Mouse (Mus musculus) CD8-positive naive resting alpha-beta T cell, adult 57 days (primary cell): ENCODE measurements around the gene Zfp36. TPM values are rescaled to one million over a fixed set of nuclear protein-coding genes. Genes with fewer than 3 reads are reported as not detected.

Experiments
- total RNA-seq: library from RNA; stranded (reverse); gene quantifications from one replicate; pipeline ENCODE4 v1.2.4, GENCODE M21; 2023

The Zfp36 gene
- total RNA-seq, result 501 TPM

GRCm38 (mm10) chr7:28380237-28381016 is at the start of gene Zfp36:
Gene Zfp36 (minus strand): TSS chr7:28380253.

GRCm38 (mm10) chr7:28392429-28393271 is 12.6 kb upstream of the Zfp36 start, which contains the start of the genes Med29 and Paf1:
Gene Med29 (minus strand): TSS chr7:28392708.
Gene Paf1 (plus strand): TSS chr7:28392951.

DNA sequence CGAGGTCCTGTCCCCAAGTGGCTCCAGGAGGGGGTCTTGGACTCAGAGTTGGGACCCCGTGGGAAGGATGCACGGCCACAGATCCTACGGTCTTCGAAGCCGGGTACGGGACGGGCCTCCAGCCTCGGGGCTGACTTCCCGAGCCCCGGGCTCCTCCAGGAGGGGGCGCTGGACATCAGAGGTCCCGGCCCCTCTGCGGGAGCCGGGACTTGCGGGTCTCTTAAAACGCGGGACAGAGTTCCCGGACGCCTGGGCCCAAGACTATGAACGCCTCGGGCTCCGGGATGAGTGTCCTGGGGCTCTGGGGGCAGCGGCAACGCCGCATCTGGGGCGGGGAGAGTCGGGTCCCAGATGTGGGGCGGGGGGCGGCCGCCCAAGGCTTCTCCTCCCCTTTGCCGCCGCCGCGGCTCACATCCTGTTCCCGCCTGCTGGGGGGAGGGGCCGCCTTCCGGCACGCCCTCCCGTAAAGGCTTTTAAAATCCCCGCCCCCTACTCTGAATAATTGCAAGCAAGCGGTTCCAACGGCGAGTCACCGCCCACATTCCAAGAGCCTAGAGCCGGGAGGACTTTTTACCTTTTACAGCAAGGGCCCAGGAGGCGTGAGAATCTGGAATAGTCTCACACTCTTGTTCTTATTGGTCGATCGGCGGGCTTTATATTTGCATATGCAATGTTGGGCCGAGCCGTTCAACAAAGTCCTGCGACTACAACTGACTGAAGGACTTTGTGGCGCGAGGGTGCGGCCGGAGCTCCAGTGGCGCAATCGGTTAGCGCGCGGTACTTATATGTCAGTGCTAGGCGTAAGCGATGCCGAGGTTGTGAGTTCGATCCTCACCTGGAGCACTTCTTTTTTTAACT is 7.6 kb downstream of the Zfp36 start, which contains the start of gene Plekhg2:
Plekhg2 (minus strand) TSS at position 349 of the 858 bp plus-strand sequence.

DNA sequence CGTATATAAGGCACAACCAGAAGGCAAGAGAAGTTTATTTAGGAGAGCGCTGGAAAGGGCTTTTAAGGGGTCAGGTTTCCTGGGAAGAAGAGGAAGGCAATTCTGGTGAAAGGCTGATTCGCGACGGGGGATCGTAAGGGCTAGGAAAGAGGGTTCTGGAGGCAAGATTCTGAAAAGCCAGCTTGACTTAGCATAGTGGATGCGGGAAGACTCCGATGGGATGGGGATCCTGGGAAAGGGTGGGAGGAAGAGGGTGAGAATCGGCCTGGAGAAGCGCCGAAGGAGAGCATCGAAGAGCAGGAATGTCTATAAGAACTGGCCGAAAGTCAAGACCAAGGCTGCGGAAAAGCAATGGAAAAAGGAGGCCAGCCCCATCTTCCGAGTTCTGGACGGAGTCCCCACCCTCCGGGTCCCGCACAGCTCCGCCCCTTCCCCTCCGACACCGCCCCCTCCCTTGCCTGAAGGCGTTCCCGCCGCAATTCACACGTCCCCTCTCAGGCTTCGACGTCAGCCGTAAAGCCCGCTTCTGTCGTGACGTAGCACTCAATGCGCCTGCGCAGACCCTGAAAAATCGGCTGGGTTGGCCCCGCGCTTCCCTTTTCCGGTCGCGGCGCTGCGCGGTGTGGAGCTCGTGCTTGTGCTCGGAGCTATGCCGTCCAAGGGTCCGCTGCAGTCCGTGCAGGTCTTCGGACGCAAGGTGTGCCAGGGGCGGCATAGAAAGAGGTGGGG is 29.7 kb downstream of the Zfp36 start, which contains the start of gene Rps16:
Rps16 (plus strand) TSS at position 498 of the 729 bp plus-strand sequence.

GRCm38 (mm10) chr7:28338108-28338998 is 41.7 kb downstream of the Zfp36 start, which contains the start of gene Supt5:
Gene Supt5 (minus strand): TSS chr7:28338746.

Other genes with a start within 250 kb of the Zfp36 start
- gene Fbl, start 210.5 kb downstream of the Zfp36 start, total RNA-seq, result 194 TPM
- gene Dyrk1b, start 200.8 kb downstream of the Zfp36 start, total RNA-seq, result 16.6 TPM
- 10.0 TPM for gene Eid2, start 112.4 kb downstream of the Zfp36 start, total RNA-seq
- 4.3 TPM for gene Eid2b, start 102.5 kb downstream of the Zfp36 start, total RNA-seq
- not detected for gene Selenov, start 89.1 kb downstream of the Zfp36 start, total RNA-seq
- not detected for gene Dll3, start 78.0 kb downstream of the Zfp36 start, total RNA-seq
- gene Timm50, start 68.2 kb downstream of the Zfp36 start, total RNA-seq, result 29.7 TPM
- gene Supt5, start 41.5 kb downstream of the Zfp36 start, total RNA-seq, result 160 TPM
- 5,585 TPM for gene Rps16, start 29.6 kb downstream of the Zfp36 start, total RNA-seq
- 155 TPM for gene Plekhg2, start 7.7 kb downstream of the Zfp36 start, total RNA-seq
- gene Med29, start 12.5 kb upstream of the Zfp36 start, total RNA-seq, result 15.7 TPM
- 141 TPM for gene Paf1, start 12.7 kb upstream of the Zfp36 start, total RNA-seq
- 234 TPM for gene Gmfg, start 57.2 kb upstream of the Zfp36 start, total RNA-seq
- 2.2 TPM for gene Lrfn1, start 71.7 kb upstream of the Zfp36 start, total RNA-seq
- not detected for gene Ifnl2, start 130.2 kb upstream of the Zfp36 start, total RNA-seq
- not detected for gene Ifnl3, start 142.6 kb upstream of the Zfp36 start, total RNA-seq
- gene Sycn, start 160.6 kb upstream of the Zfp36 start, total RNA-seq, result 1.0 TPM
- gene Nccrp1, start 167.0 kb upstream of the Zfp36 start, total RNA-seq, result 0.55 TPM
- 36.4 TPM for gene Samd4b, start 217.9 kb upstream of the Zfp36 start, total RNA-seq
- gene Pak4, start 217.9 kb upstream of the Zfp36 start, total RNA-seq, result 10.5 TPM